Mouse (Mus musculus) liver, embryonic 14.5 days (tissue): ENCODE measurements at regions not wholly inside any gene's neighbourhood (a gene's known extent, or its start where the extent isn't known, plus 50 kb on each side); places are given as distances from the start of the nearest gene placed in this dataset.

ENCODE experiments used
- CTCF ChIP-seq: IDR thresholded peaks from 2 replicates; pipeline ENCODE4 v1.5.1; 2016; ENCODE audit warnings: antibody characterized with exemption, low read depth, control low read depth
- EP300 ChIP-seq: IDR thresholded peaks from 2 replicates; pipeline ENCODE4 v1.6.1; 2016; ENCODE audit warnings: antibody characterized with exemption, low read depth

DNA sequence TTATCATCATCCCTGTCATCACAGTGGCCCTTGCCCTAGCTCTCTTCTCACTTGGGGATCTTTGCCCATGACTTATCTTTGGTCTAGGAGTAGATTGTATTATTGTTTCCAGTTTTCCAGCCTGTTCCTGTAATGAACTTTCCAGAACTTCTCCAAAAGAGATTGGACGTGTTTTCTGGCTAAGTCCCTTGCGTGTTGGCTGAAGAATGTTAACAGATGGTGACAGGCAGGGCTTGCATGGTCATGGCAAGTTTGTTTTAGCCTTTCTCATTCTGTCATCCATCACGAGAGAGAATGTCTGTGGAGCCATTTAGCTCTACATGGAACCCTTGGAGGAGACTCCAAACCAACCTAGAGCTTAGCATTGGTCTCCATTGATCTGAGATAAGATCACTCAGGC lies 123.2 kb upstream of the Adra1d start:
- TF ChIP-seq CTCF (no peak), EP300 (no peak)
